Mouse (Mus musculus): ENCODE data around the gene Rab8a.

- no peak for TF ChIP-seq USF1 (IDR thresholded peaks at IDR 0.05; ENCODE audit: low read depth)
- TF ChIP-seq CTCF (IDR thresholded peaks at IDR 0.05; ENCODE audit: control insufficient read depth, insufficient read depth, insufficient read length), result no peak
Observed at GRCm38 (mm10) chr8:72131251-72131650, 29.7 kb upstream of the Rab8a start.

All from C2C12 (cell line).